Mouse (Mus musculus) fibroblast of lung, adult 2 months (primary cell): ENCODE results near the gene Kdm5a.

Experiments
- DNase-seq: peaks from one replicate; pipeline ENCODE4 v3.0.0-alpha.2; 2011; ENCODE audit warnings: low read depth

The Kdm5a gene

DNA sequence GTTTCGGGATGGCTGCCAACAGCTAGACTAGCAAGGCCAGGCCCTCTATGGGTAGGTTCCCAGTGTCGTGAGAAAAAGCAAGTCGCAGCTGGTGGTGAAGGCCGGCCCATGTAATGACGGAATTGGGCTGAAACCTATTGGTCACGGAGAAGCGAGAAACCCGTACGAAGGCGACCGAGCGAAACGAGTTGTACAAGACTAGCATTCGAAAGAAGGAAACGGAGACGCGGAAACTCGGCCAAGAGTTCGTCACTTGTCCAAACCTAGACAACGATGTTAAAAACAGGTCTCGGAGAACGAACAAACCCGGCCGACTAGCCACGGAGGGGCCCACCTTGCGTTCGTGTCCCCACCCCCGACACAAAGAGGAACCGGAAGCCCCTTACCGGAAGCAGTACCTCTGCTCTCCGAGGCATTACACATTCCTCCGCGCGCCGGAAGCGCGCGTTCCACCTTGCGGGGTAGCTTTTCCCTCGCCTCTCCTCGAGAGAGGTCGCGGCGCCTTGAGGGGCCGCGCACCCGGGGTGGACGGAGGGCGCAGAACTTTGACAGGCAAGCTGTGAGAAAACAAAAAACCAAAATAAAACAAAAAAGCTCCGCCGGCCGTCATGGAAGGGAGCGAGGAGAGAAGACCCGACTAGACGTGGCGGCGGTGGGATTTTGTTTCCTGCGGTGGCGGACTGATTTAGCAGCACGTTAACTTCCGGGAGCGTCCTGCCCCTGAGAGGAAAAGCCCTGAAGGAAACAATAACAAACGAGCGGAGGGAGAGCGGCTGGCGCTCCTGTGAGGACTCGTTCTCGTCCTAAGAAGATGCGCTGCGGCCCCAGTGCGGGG, at the start of gene Kdm5a, which contains the start of gene Ccdc77:
Kdm5a (plus strand) TSS at position 437 of the 835 bp plus-strand sequence.
Ccdc77 (minus strand) TSS at position 687 of the 835 bp plus-strand sequence.
- peak; percentile 94 for DNase-seq

DNA sequence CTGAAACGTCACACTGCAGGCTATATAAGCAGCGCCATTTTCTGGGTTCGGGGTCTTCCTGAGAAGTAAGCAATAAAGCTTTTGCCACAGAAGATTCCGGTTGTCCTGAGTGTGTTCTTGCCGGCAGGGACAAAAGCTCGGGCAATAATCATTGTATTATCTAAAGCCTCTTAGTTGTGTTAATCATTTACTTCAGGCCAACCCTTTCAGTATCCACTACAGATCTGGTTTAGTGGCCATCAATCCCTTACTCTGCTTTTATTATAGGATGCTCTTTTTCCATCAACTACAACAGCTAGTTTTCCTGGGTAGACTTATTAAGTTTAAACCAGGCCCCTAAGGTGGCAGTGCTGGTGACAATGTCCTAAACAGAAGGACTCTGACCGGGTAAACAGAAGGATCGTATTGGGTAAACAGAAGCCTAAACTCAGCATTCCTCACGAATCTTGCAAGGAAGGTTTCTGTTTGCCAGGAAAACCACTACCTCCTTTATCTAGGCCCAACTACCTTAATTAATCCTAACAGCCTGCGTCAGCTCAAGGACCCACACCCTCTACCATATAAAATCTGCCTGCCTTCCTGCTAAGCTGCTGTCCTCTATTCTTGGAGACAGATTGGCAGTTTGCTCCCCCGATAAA, 45.5 kb upstream of the Kdm5a start:
- DNase-seq = no peak

DNA sequence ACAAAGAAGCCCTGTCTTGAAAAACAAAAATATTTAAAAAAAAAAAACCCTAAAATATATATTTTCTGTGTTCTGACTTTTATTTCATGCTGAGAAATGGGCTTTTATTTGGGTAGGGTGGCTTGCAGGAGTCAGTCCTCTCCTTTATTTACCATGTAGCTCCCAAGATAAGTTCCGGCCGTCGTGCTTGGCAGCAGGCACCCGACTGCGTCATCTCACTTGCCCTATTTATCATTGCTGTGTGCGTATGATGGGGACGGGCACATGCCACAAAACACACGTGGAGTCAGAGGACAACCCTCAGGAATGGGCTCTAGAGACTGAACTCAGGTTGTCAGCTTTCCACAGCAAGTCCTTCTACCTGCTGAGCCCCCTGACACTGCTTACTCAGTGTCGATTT, 44.8 kb upstream of the Kdm5a start:
- DNase-seq = no peak

DNA sequence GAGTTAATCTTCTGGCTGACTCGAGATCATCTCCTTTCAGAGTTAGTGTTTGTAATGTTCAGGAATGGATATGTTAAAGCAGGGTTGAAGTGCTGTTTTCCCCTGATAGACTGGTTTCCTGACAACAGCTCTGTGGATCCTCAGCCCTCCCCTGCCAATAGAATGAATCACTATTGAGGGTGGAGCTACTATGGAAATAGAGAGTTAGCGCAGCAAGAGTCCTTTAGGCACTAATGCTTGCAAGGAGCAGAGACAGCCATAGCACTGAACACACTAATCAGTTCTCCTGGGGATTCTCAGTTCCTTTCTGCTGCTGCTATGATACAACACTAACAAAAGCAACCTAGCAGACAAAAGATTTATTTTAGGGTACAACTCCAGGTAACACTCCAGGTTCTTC, 43.6 kb upstream of the Kdm5a start:
- no peak for DNase-seq

DNA sequence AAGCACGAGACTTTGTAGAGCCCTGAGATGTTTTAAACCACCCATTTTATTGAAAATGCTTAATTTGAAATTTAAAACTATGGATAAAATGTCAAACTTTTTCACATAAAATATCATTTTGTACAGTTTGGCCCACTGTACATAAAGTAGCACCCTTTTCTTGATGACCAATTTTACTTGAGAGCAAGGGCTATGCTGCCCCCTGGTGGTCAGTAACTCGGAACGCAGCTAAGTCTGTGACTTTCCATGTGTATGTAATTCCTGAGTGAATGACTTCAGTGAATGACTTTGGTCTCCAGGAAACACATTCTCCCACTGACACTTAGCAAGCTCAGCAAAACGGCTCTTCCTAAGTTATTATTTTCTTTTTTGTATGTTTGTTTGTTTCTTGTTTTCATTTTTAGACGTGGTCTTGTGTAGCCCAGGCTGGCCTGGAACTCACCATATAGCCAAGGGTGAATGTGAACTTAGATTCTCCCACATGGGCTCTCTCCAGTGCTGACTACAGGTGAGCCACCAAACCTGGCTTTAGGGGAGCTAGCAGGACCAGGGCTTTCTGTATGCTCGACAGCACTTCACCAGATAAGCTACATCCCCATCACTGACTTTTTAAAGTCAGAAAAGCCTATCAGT, 39.5 kb upstream of the Kdm5a start:
- peak; percentile 64 for DNase-seq

DNA sequence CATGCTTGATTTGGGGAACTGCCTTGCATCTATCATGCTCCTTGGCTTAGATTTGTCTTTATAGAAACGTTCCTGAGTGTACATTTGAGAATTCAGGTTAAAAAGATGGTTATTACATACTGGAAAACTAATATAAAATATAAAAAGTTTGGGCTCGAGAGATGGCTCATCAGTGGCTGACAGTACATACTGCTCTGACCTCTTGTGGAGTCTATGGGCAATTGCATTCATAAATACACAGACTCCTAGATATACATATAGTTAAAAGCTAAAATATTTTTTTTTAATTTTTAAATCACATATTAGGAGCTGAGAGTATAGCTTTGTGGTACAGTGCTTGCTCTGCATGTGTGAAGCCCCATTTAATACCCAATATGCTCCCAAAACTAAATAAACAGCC, 31.6 kb upstream of the Kdm5a start:
- DNase-seq = no peak

DNA sequence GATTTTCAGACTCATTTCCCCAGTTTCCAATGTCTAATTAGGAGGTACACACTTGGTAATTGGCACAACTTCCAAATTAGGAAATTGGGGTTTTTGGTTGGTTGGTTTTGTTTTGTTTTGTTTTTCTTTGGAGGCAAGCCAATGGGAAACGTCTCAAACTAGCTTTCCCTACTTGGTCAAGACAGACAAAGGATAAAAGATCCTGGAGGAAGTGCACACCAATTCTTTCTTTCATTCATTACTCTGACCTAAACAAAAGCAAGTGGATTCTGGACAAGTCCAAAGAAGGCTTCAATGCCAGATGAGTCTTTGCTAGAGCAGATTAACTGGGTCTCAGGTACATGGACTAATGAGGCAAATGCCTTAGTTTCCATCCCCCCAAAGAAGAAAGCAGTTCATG, 19.9 kb upstream of the Kdm5a start:
- no peak for DNase-seq

DNA sequence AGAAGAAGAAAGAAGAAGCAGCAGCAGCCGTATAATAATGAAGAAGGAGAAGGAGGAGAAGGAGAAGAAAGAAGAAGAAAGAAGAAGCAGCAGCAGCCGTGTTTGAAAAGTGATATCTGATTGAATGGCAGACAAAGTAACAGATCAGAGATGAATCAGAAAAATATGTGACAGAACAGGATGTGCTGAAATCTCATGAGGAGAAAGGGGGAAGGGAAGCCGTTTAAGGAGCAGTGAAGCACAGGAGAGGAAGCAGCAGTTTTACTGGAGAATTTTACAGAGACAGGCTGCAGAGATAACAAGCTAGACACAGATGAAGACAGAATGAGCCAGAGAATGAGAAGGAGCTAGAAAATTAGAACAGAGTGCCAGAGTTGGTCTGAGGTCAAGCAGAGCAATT, 14.9 kb upstream of the Kdm5a start:
- no peak for DNase-seq

DNA sequence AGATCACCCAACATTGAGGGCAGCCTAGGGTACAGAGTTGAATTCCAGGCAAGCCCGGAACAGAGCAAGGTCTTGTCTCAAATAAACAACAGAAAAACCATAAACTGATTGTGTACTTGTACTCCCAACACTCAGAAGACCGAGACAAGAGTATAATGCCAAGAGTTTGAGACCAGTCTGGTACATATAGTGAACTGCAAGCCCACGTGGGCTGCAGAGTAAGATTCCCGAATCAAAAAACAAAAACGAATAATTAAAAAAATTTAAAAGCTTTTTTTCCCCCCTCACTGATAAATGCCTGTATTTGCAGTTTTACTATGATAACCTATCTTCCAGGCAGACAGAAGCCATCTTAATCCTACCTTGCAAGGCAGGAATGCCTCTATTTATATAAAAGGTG, 7.4 kb upstream of the Kdm5a start:
- DNase-seq = no peak

DNA sequence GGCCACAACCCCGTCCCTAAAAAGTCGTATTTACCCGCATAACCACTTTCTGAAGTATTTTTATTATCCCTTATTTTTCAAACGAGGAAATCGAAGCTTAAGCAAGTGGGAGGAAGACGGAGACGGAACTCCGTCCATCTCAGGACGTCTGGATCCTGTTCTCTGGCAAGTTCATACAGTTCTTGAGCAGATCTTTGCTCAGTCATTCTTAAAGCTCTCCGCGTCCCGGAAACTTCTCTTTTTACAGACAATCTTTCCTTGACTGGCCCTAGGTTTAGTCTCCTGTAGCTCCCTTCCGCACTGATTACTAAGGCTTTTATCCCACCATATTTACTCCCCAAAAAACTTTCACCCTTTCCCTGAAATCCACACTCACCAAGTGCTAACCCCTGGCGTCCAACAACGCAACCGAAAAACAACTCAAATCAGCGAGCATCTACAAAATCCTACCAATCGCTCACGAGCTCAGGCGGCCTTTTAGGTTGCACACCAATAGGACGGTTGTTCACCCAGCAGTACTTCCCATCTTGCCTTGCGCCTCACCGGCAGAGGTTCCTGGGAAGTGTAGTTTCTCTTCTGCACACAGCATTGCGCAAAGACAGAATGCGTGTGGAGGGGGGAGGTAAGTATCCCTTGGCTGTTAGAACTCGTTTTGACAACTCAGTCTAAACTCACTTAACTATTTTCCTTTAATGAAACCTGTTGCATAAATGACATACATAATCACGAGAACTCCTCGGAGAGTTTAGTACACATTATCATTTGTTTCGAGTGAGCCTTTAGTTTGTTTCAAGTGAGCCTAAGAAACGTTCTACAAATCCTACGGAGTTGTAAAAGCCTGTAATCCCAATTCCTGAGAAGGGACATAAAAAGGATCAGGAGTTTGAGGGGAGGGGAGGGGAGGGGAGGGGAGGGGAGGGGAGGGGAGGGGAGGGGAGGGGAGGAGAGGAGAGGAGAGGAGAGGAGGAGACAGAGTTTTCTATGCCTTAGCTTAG, 6.7 kb upstream of the Kdm5a start:
- peak; percentile 92 for DNase-seq

DNA sequence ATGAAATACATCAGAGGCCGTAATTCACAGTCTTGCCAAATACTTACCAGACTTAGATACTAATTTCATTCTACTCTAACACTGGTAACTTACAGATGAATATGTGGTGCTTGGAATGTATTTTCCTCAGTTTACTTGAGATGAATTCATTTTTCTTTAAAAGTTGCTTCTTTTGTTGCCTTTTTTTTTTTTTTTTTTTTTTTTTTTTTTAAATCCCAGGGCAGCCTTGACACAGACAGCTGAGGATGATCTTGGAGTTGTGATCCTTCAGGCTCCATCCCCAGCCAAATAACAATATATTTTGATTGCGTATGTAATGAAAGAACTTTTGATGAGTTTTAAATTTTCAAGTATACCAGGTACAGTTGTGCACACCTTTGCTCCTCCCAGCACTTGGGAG, 1.8 kb upstream of the Kdm5a start:
- DNase-seq = no peak

DNA sequence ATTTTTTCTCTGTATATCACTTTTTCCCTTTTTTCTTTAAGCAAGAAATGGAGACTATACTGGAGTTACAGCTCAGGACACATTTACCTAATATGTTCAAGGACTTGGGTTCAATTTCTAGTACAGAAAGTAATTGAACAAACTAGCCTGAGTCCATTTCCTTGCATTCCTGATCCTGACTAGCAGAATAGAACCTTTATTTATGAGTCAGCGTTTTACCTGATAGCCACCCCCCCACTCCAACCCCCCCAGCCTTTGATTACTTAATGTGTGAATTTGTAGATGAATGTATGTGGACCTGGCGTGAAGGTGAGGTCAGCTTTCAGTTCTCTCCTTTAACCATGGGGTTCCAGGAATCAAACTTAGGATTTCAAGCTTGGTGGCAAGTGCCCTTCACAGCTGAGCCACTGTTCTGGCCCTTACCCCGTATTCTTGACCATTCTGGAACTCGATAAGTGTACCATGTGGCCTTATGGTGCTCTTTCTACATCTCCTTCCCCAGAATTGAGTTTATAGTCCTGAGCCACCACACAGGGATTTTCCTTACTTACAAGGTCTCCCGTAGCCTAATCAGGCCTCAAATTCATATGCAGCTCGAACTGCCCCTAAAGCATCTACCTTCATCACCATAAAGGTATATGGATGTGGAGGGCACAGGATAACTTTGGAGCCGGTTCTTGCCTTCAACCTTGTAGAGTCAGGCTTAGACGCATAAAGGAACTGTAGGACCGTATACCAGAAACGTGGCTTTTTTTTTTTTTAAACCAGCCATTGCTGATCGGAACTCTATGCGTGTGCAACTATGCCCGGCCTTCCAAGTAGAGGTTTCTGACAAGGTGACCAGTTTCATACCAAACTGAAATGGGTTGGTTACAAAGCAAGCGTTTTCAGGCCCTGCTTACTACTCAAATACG, 893 bp upstream of the Kdm5a start:
- no peak for DNase-seq

DNA sequence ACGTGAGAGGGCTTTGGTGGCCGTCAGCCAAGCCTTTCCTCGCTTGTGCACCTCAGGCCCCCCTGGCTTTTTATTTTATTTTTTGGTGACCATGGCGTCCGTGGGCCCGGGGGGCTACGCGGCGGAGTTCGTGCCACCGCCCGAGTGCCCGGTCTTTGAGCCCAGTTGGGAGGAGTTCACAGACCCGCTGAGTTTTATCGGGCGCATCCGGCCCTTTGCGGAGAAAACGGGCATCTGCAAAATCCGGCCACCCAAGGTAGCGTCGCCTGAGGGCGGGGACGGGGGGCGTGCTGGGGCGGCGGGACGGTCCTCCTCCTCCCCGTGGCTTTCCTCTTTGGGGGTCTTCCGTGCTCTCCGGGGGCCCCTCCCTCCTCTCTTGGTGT, 590 bp downstream of the Kdm5a start:
- no peak for DNase-seq

DNA sequence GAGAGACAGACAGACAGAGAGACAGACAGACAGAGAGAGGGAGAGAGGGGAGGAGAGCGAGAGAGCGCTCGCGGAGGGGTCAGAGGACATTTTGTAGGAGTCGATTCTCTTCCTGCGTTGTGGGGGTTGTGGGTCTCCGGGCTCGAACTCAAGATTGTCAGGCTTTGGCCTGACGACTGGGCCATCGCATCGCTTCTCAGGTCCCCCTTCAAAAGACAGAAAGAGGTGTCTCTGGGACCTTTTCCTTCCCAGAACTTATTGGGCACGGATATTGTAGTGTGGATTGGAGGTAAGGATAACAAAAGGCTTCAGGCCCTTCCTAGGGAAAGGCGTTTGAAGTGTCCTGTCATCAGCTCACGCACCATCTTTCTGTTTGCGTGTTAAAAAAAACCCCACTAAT, 1.1 kb downstream of the Kdm5a start:
- DNase-seq = no peak

DNA sequence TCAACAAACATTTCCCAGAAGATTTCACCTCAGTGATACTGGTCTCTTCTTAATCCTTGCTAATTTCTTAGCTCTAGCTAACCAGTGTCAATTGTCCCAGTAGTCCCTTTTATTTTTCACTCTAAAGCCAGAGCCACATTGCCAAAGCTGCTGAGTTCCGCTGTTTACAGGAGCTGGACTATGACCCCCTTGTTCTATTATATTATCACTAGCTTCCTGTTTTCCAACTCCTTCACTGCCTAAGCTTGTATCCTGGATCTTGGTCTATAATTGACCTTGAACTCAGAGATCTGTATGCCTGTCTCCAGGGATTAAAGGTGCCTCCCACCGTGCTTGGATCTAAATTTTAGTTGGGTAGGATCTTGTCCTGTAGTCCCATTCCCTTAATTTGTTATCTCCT, 12.8 kb downstream of the Kdm5a start:
- no peak for DNase-seq

DNA sequence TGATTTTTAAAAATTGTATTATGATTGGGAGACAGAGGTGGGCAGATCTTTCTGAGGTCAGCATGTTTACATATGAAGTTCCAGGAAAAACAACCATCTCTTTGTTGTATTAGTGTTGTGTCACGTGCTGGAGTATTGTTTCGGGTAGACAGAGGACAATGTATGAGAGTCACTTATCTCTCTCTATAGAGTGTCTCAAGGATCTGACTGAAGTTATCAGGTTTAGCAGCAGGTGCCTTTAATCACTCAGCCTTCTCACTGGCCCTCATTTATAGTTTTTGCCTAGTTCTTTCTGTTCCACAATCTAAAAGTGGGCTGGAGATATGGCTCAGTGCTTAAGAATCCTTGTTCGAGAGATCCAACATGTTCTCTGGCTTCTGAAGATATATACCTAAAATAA, 26.1 kb downstream of the Kdm5a start:
- DNase-seq = no peak

DNA sequence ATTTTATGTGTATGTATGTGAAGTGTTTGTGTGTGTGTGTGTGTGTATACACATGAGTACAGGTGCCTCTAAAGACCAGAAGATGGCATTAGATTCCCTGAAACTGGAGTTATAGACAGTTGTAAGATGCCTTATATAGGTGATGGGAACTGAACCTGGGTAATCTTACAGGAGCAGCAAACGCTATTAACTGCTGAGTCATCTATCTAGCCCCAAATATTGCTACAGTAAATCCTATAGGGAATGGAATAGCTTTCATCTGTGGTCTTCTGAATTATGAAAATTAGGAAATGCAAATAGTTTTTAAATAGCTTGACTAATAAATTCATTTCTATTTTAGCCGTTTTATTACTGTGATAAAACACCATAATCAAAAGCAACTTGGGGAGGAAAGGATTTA, 28.9 kb downstream of the Kdm5a start:
- no peak for DNase-seq

DNA sequence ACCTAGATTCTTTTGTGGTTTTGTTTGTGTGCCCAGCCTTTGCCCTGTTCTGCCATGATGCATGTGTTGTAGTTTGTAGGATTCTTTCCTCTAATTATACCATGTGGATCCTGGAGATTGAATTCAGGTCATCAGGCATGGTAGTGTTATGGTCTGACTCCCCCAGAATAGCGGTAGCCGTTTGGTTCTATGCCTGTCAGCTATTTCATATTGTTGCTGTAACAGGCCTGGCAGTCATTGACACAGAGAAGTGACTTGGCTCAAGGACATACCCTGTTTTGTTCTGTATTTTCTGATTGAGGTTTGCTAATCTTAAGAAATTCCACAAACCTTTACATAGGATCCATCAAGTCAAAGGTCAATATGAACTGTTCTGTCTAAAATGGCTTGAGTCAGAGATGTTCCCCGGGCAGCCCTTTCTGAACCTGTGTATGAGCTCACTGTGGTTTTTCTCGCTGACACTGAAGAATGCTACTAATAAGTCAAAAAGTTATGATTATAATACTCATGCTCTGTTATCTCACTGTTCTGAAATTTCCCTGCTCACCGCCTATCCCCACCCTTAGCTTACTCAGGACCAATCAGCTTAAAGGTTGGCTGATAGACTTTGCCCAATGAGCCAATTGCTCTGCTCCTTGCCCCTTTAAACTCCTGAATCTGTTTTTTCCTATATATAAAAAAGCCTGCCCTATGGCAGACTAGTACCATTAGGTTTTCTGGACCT, 31.9 kb downstream of the Kdm5a start:
- DNase-seq = no peak

DNA sequence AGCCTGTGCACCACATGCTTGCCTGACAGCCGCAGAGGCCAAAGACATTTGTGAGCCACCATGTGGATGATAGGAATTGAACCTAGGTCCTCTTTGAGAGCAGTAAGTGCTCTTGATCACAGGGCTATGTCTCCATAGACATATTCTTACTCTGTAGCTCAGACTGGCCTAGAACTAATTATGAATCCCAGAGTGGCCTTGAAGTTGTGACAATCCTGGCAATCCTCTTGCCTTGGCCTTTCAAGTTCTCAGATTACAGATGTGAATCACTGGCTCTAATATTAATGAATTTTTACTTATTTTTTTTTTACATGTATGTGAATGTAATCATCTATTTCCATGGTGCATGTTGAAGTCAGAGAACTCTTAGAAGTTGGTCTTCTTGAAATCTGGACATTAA, 40.0 kb downstream of the Kdm5a start:
- no peak for DNase-seq

DNA sequence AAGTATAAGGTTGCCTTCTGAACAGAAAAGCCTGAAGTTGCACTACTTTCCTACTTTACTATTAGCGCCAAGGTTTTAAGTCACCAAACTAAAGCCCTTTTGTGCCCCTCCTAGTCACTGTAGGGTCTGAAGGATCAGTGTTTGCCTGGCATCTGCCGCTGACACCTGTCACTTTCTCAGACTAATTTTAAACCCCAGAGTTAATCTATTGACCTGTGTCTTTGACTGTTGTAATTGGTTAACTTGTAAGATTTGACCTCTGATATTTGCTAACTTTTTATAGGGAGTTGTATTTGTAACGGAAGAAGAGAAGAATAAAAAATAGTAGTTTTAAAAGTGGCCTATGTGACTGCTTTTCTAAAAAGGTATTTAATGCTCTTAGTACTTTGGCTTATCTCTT, 74.2 kb downstream of the Kdm5a start:
- no peak for DNase-seq
